Mouse (Mus musculus): Measurements from ENCODE around the gene Kif5a.

The Kif5a gene

DNA sequence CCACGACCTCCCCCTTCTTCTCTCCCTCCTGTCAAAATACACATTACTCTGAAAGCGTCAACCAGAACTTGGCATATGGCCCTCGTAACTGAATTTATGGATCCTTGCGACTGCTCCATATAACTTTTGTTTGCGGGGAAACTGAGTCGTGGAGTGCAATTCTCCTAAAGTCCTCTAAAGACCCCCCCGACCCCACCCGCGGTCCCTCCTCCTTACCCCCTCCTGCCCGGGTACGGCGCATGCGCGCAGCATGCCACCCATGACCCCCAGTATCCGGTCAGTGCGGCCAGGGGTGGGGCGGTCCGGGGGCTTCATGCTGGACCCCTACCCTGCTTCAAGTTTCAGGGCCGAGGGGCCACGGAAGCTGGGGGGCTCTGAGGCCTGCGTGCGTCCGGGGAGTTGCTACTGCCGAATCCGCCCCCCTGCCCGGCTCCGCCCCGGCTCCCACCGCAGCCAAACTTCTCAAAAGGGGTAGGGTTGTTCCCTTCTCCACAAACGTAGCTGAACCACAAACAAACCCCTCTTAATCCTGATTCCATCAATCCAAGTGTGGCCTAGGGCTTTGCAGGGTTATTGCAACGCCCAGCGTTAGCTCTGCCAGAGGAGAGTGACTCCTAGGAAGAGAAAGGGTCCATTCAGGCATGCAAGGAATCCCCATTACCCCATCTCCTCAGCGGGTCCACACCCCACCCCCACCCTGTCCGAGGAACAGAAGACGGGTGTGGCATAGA, 73.3 kb downstream of the Kif5a start, which contains the start of gene Arhgef25:
Gene Arhgef25 (minus strand): TSS at position 433 of the 731 bp plus-strand sequence.
- no peak for DNase-seq

- DNase-seq = no peak
Measured at GRCm38 (mm10) chr10:127189116-127189650, 74.0 kb downstream of the Kif5a start.

- no peak for DNase-seq
Measured at GRCm38 (mm10) chr10:127188465-127189115, 74.6 kb downstream of the Kif5a start.

DNA sequence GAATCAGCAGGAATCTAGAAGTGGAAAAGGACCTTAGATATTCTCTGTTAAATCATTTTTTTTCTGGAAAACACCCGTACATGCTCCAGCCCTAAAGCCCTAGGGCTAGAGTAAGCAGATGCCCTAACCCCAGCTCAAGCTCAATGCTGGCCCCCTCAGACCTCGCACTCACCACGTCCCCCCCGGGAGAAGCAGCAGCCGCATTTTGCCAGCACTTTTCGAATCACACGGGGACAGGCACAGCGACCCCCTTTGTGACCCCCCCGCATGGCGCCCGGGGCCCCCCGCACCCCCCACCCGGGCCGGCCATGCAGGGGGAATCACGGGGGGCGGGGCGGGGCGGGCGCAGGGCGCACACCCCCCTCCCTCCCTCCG, 75.1 kb downstream of the Kif5a start:
- no peak for DNase-seq

GRCm38 (mm10) chr10:127187371-127188078, 75.6 kb downstream of the Kif5a start:
- DNase-seq = no peak

DNA sequence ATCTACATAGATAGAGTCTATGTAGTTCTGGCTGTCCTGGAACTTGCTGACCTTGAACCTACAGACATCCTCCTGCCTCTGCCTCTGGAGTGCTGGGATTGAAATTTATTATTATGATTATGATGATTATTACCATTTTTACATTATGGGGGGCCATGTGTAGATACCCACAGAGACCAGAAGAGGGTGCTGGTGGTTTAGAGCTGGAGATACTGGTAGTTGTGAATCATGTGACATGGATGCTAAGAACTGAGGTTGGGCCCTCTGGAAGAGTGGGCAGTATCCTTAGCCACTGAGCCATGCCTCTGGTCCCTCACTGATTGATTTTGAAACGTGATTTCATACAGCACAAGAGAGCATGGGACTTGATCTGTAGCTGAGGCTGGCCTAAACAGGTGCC, 76.7 kb downstream of the Kif5a start:
- no peak for DNase-seq

DNA sequence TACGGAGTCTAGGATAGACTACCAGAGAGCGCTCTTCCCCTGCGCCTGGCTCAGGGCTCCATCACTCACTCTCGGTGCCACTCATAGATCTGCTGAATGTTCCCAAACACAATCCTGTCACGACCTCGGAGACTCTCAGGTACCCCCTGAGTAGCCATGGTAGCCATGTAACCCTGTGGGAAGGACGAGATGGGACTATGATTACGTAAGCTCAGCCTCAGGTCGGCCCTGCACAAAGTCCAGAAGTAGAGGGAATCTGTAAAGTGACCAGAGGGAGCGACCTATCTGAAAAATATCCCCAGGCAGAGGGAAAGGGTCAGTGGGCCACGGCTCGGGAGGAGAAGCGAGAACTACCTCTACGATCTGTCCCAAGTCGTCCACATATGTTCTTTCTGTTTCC, 77.6 kb downstream of the Kif5a start:
- DNase-seq = no peak

DNA sequence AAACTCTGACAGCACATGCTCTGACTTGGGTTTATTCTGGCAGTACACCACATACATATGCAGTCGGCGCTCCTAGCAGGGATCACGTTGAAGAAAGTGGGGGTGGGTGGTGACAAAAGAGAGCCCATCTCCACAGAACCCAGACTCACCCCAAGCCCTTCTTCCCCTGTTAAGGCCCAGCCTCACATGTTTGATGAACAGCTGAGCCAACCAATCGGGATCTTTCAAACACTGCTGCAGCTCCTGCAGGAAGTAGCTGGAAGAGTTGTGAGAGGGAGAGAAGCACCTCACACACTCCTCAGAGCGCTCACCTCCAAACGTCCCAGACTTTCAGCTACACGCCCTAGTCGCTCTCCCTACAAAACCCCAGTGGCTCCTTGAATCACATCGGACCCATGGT, 78.0 kb downstream of the Kif5a start:
- peak; percentile 50 for DNase-seq

- no peak for DNase-seq
Measured at GRCm38 (mm10) chr10:127183759-127184158, 79.4 kb downstream of the Kif5a start.

DNA sequence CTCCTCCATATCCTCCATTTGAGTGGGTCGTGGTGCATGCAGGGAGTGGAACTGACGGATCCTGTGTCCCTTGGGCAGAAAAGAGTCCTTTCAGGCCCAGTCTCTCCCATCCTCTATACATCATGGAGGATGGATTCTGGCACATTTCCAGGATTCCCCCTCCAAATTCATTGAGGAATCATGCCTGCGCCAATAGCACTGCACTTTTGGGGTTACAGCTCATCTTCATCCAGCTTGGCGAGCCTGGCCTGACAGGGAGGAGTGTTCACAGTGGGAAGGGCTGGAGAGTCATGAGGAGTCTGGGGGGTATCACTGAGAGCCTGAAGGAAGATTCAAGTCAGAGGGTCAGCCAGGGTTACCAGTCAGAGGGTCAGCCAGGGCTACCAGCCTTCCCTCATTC, 80.5 kb downstream of the Kif5a start:
- DNase-seq = no peak

DNA sequence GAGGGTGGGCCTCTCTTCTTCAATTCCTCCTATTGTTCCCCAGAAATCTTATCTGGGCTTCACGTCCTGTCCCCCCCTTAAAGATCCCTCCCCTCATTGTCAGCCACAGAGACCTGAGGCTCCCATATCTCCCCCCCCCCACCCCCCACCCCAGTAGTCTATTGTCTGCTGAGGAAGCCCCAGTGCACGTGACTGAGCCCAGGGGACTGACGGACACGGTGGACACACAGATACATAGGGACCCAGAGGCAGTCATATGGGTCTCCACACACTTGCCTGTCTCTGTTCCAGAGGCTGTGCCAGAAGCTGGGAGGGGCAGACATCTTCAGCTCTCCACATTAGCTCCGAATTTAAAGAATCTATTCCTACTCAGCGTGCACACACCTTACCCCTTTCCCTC, 81.6 kb downstream of the Kif5a start:
- DNase-seq = no peak

- DNase-seq = no peak
Measured at GRCm38 (mm10) chr10:127180695-127181047, 82.5 kb downstream of the Kif5a start.

DNA sequence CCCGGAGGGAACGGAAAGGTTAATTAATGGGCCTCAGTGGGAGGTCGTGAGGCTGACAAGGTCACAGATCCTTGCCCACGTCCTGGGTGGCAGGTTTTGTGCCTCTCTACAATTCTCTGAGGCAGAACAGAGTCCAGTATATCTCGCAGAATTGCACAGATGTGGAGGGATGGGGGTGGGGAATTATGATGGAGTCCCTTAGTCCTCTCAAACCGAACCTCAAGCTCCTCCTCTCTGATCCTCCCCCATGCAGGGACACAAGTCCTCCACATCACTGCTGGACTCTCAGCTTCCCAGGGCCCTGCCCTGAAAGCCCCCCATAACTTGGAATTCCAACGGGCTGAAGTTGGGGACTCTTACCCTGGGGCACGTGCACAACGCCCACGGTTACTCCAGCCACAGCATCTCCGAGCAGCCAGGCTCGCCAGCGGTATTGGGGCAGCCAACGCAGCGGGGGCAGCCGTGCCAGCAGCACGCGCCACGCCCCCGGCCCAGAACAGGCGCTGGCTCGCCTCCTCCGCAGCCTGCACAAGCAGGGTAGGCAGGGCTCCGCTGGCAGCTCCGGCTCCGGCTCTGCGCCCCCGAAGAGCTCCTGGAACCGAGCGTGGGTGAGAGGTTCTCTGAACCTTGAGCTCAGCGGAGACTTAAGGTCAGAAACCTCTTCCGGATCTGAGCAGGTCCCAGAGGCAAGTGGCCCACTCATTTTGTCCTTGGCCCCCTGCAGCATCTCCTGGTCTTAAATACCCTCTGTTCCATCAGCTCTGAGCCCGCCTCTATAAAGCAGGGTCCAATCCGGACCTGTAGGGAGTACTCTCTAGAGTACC, 83.1 kb downstream of the Kif5a start, which contains the start of gene Slc26a10:
Gene Slc26a10 (minus strand): TSS at position 775 of the 824 bp plus-strand sequence.
- DNase-seq = no peak

GRCm38 (mm10) chr10:127178286-127179027, 84.7 kb downstream of the Kif5a start:
- no peak for DNase-seq

GRCm38 (mm10) chr10:127177719-127178118, 85.4 kb downstream of the Kif5a start:
- DNase-seq = peak; percentile 60

GRCm38 (mm10) chr10:127177235-127177634, 85.9 kb downstream of the Kif5a start:
- DNase-seq = no peak

DNA sequence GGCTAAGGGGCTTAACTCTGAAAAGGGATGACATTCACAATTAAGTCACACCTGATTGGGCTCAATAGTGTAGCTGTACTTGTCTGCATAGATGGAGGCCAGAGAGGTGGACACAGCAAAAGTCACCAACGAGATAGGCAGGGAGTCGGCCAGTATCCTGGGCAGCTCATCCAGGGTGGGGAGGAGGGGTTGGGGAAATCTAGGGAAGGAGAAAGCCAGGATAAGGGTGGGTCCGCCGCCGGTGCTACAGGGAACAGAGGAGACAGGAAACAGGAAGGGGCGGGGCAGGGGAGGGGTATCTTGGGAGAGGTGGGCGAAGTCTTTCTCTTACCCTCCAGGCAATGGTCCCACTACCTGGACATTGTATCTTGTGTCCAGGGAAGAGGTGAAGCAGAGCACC, 86.4 kb downstream of the Kif5a start:
- DNase-seq = no peak

DNA sequence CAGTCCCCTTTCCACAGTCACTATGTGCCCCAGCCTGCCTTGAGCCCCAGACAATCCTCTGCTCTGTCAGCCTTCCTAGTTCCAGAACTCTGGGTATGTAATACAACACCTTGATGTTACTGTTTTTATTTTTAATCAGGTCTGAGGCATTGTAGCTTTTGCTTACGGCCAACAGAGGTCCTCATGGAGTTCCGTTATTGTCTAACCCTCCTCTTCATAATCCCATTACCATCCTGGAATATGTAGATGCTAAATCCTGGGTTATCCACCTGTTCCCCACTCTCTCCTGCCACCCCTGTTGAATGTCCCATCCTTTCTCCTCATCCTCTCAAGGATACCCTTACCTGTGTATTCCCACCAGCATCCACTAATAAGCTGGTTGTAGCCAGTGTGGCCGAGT, 86.9 kb downstream of the Kif5a start:
- DNase-seq = no peak
